Mouse (Mus musculus) embryonic facial prominence, embryonic 12.5 days (tissue): ENCODE measurements at regions not wholly inside any gene's neighbourhood (a gene's known extent, or its start where the extent isn't known, plus 50 kb on each side); places are given as distances from the start of the nearest gene placed in this dataset.

Source experiments
- ATAC-seq: fragments of 200-750 bp; cut with Nextera tagmentation; 2 replicates; pipeline ENCODE4 v1.8.0; 2017; ENCODE audit not compliant: insufficient number of reproducible peaks, insufficient read depth, low FRiP score, low TSS enrichment
- H3K27ac ChIP-seq: fragments of 300-500 bp; sonication (generic); 2 replicates; pipeline ENCODE4 v1.5.1; 2016; ENCODE audit warnings: mild to moderate bottlenecking
- H3K27me3 ChIP-seq: fragments of 300-500 bp; sonication (generic); 2 replicates; pipeline ENCODE4 v1.6.1; 2016; ENCODE audit warnings: mild to moderate bottlenecking, moderate library complexity
- H3K36me3 ChIP-seq: fragments of 300-500 bp; sonication (generic); 2 replicates; pipeline ENCODE4 v1.6.1; 2016; ENCODE audit warnings: mild to moderate bottlenecking
- H3K4me1 ChIP-seq: fragments of 300-500 bp; sonication (generic); 2 replicates; pipeline ENCODE4 v1.6.1; 2016
- H3K4me2 ChIP-seq: fragments of 300-500 bp; sonication (generic); replicated peaks from 2 replicates; pipeline ENCODE4 v1.6.1; 2016; ENCODE audit warnings: mild to moderate bottlenecking, moderate library complexity
- H3K4me3 ChIP-seq: fragments of 300-500 bp; sonication (generic); 2 replicates; pipeline ENCODE4 v1.5.1; 2016; ENCODE audit warnings: mild to moderate bottlenecking
- H3K9ac ChIP-seq: fragments of 300-500 bp; sonication (generic); 2 replicates; pipeline ENCODE4 v1.6.1; 2016; ENCODE audit warnings: mild to moderate bottlenecking, moderate library complexity
- H3K9me3 ChIP-seq: fragments of 300-500 bp; sonication (generic); 2 replicates; pipeline ENCODE4 v1.6.1; 2016; ENCODE audit warnings: mild to moderate bottlenecking, moderate library complexity
- WGBS: fragments of 180-500 bp; shearing (Covaris S2); methylation state at CpG from one replicate; pipeline ENCODE4 v1.1.7; 2016; 5-methylcytosine and 5-hydroxymethylcytosine counted together

GRCm38 (mm10) chr2:34082486-34082885, 194.7 kb upstream of the Mvb12b start:
- no peak overlapping the region for H3K4me3 ChIP-seq
- no peak for ATAC-seq
- H3K27ac ChIP-seq = no peak overlapping the region
- 79% methylated on average over 7 of the region's 7 CpGs for WGBS
- H3K4me2 ChIP-seq = no peak overlapping the region
- H3K4me1 ChIP-seq = no peaks in the 10 kb centered on the region
- H3K9me3 ChIP-seq = no peaks in the 10 kb centered on the region
- no peaks in the 10 kb centered on the region for H3K36me3 ChIP-seq
- H3K9ac ChIP-seq = no peak overlapping the region
- no peaks in the 10 kb centered on the region for H3K27me3 ChIP-seq

GRCm38 (mm10) chr2:34080176-34080575, 192.4 kb upstream of the Mvb12b start:
- WGBS = 50% methylated on average over 3 of the region's 3 CpGs
- no peak for ATAC-seq

GRCm38 (mm10) chr2:34079282-34079681, 191.5 kb upstream of the Mvb12b start:
- H3K27ac ChIP-seq = no peak overlapping the region
- no peak overlapping the region for H3K9ac ChIP-seq
- no peaks in the 10 kb centered on the region for H3K4me1 ChIP-seq
- H3K27me3 ChIP-seq = no peaks in the 10 kb centered on the region
- H3K9me3 ChIP-seq = no peaks in the 10 kb centered on the region
- 72% methylated on average over 12 of the region's 12 CpGs for WGBS
- no peak overlapping the region for H3K4me3 ChIP-seq
- no peak overlapping the region for H3K4me2 ChIP-seq
- ATAC-seq = no peak
- H3K36me3 ChIP-seq = no peaks in the 10 kb centered on the region

More at GRCm38 (mm10) chr2:34080176-34080575, 192.4 kb upstream of the Mvb12b start:
- Histone ChIP-seq H3K4me1 (no peaks in the 10 kb centered on the region), H3K27me3 (no peaks in the 10 kb centered on the region), H3K9me3 (no peaks in the 10 kb centered on the region), H3K9ac (no peak overlapping the region), H3K27ac (no peak overlapping the region), H3K36me3 (no peaks in the 10 kb centered on the region), H3K4me3 (no peak overlapping the region), H3K4me2 (no peak overlapping the region)

- Histone ChIP-seq H3K4me1 (no peaks in the 10 kb centered on the region), H3K9ac (no peak overlapping the region), H3K4me3 (no peak overlapping the region), H3K27me3 (no peaks in the 10 kb centered on the region), H3K4me2 (no peak overlapping the region), H3K9me3 (no peaks in the 10 kb centered on the region), H3K27ac (no peak overlapping the region), H3K36me3 (no peaks in the 10 kb centered on the region)
- ATAC-seq = no peak
- WGBS = 81% methylated on average over 4 of the region's 4 CpGs
These were observed 191.1 kb upstream of the Mvb12b start for GRCm38 (mm10) chr2:34078875-34079262.

- Histone ChIP-seq H3K9ac (no peak overlapping the region), H3K9me3 (no peaks in the 10 kb centered on the region), H3K4me1 (no peaks in the 10 kb centered on the region), H3K4me3 (no peak overlapping the region), H3K36me3 (no peaks in the 10 kb centered on the region), H3K27me3 (no peaks in the 10 kb centered on the region), H3K4me2 (no peak overlapping the region), H3K27ac (no peak overlapping the region)
- ATAC-seq = no peak
- WGBS = 69% methylated on average over 3 of the region's 3 CpGs
These were observed 190.6 kb upstream of the Mvb12b start for GRCm38 (mm10) chr2:34078248-34078874.

- no peak for ATAC-seq
- WGBS = 72% methylated on average over 4 of the region's 4 CpGs
- Histone ChIP-seq H3K9me3 (no peaks in the 10 kb centered on the region), H3K4me2 (no peak overlapping the region), H3K4me3 (no peak overlapping the region), H3K36me3 (no peaks in the 10 kb centered on the region), H3K27me3 (no peaks in the 10 kb centered on the region), H3K9ac (no peak overlapping the region), H3K27ac (no peak overlapping the region), H3K4me1 (no peaks in the 10 kb centered on the region)
These were observed 188.6 kb upstream of the Mvb12b start for GRCm38 (mm10) chr2:34076346-34076745.

GRCm38 (mm10) chr2:34074066-34074465, 186.3 kb upstream of the Mvb12b start:
- 76% methylated on average over 3 of the region's 3 CpGs for WGBS

GRCm38 (mm10) chr2:34065592-34065991, 177.8 kb upstream of the Mvb12b start:
- Histone ChIP-seq H3K4me2 (no peak overlapping the region), H3K4me3 (no peak overlapping the region), H3K27ac (no peak overlapping the region), H3K36me3 (no peaks in the 10 kb centered on the region), H3K9ac (no peak overlapping the region), H3K27me3 (no peaks in the 10 kb centered on the region), H3K9me3 (no peaks in the 10 kb centered on the region), H3K4me1 (no peaks in the 10 kb centered on the region)
- WGBS = 95% methylated on average over 13 of the region's 13 CpGs
- ATAC-seq = no peak

More at GRCm38 (mm10) chr2:34074066-34074465, 186.3 kb upstream of the Mvb12b start:
- H3K27me3 ChIP-seq = no peaks in the 10 kb centered on the region
- H3K9ac ChIP-seq = no peak overlapping the region
- no peaks in the 10 kb centered on the region for H3K4me1 ChIP-seq
- H3K36me3 ChIP-seq = no peaks in the 10 kb centered on the region
- ATAC-seq = no peak
- H3K4me2 ChIP-seq = no peak overlapping the region
- no peak overlapping the region for H3K4me3 ChIP-seq
- H3K27ac ChIP-seq = no peak overlapping the region
- no peaks in the 10 kb centered on the region for H3K9me3 ChIP-seq

- Histone ChIP-seq H3K9ac (no peak overlapping the region), H3K4me3 (no peak overlapping the region), H3K36me3 (no peaks in the 10 kb centered on the region), H3K27ac (no peak overlapping the region), H3K4me1 (no peaks in the 10 kb centered on the region), H3K4me2 (no peak overlapping the region), H3K9me3 (no peaks in the 10 kb centered on the region), H3K27me3 (no peaks in the 10 kb centered on the region)
- no peak for ATAC-seq
- 41% methylated on average over 10 of the region's 10 CpGs for WGBS
These were observed 177.3 kb upstream of the Mvb12b start for GRCm38 (mm10) chr2:34065090-34065489.

GRCm38 (mm10) chr2:34056552-34056951, 168.8 kb upstream of the Mvb12b start:
- no peak overlapping the region for H3K27ac ChIP-seq
- no peak for ATAC-seq

GRCm38 (mm10) chr2:34043064-34043463, 155.3 kb upstream of the Mvb12b start:
- Histone ChIP-seq H3K4me2 (no peak overlapping the region), H3K4me3 (no peak overlapping the region), H3K27me3 (no peaks in the 10 kb centered on the region), H3K9me3 (no peaks in the 10 kb centered on the region), H3K36me3 (no peaks in the 10 kb centered on the region), H3K9ac (no peak overlapping the region), H3K4me1 (peaks cover 11% of the 10 kb centered on the region), H3K27ac (no peak overlapping the region)
- 90% methylated on average over 5 of the region's 5 CpGs for WGBS
- no peak for ATAC-seq

More at GRCm38 (mm10) chr2:34056552-34056951, 168.8 kb upstream of the Mvb12b start:
- Histone ChIP-seq H3K4me1 (no peaks in the 10 kb centered on the region), H3K9me3 (no peaks in the 10 kb centered on the region), H3K4me2 (no peak overlapping the region), H3K36me3 (no peaks in the 10 kb centered on the region), H3K4me3 (no peak overlapping the region), H3K27me3 (no peaks in the 10 kb centered on the region), H3K9ac (no peak overlapping the region)
- WGBS = 76% methylated on average over 13 of the region's 13 CpGs

GRCm38 (mm10) chr2:34042336-34042735, 154.6 kb upstream of the Mvb12b start:
- no peaks in the 10 kb centered on the region for H3K9me3 ChIP-seq
- H3K4me2 ChIP-seq = no peak overlapping the region
- 48% methylated on average over 7 of the region's 7 CpGs for WGBS
- H3K27me3 ChIP-seq = no peaks in the 10 kb centered on the region
- H3K9ac ChIP-seq = no peak overlapping the region
- no peaks in the 10 kb centered on the region for H3K36me3 ChIP-seq
- no peak overlapping the region for H3K27ac ChIP-seq
- no peak for ATAC-seq
- no peak overlapping the region for H3K4me3 ChIP-seq
- peaks cover 11% of the 10 kb centered on the region for H3K4me1 ChIP-seq
